Mouse (Mus musculus) CD4-positive helper T cell, adult 2 months (primary cell): Measurements from ENCODE around the gene Sephs2.

Source experiments
- DNase-seq: peaks from one replicate; pipeline ENCODE4 v3.0.0-alpha.2; 2012; ENCODE audit warnings: low read depth, missing footprints, low spot score

The Sephs2 gene

GRCm38 (mm10) chr7:127273925-127274789, at the start of gene Sephs2:
Gene Sephs2 (minus strand): TSS chr7:127274055.
- peak; percentile 96 for DNase-seq

- no peak for DNase-seq
Measured at GRCm38 (mm10) chr7:127322085-127322484, 48.2 kb upstream of the Sephs2 start.

GRCm38 (mm10) chr7:127321106-127321505, 47.3 kb upstream of the Sephs2 start:
- DNase-seq = no peak

GRCm38 (mm10) chr7:127313912-127314311, 40.1 kb upstream of the Sephs2 start:
- DNase-seq = no peak

GRCm38 (mm10) chr7:127309951-127310350, 36.1 kb upstream of the Sephs2 start:
- DNase-seq = no peak

GRCm38 (mm10) chr7:127308887-127309286, 35.0 kb upstream of the Sephs2 start:
- DNase-seq = peak; percentile 63

- DNase-seq = no peak
Measured at GRCm38 (mm10) chr7:127308431-127308830, 34.6 kb upstream of the Sephs2 start.

GRCm38 (mm10) chr7:127297586-127298193, 23.8 kb upstream of the Sephs2 start:
- peak; percentile 42 for DNase-seq

GRCm38 (mm10) chr7:127296786-127297555, 23.1 kb upstream of the Sephs2 start:
- peak; percentile 47 for DNase-seq

- DNase-seq = peak; percentile 90
Measured at GRCm38 (mm10) chr7:127296098-127296497, 22.2 kb upstream of the Sephs2 start, which contains the start of gene Itgal. Gene Itgal (plus strand): TSS chr7:127296260.

GRCm38 (mm10) chr7:127290142-127290541, 16.3 kb upstream of the Sephs2 start:
- no peak for DNase-seq

GRCm38 (mm10) chr7:127289306-127289705, 15.5 kb upstream of the Sephs2 start:
- peak; percentile 61 for DNase-seq

GRCm38 (mm10) chr7:127287940-127288339, 14.1 kb upstream of the Sephs2 start:
- DNase-seq = peak; percentile 87

- DNase-seq = peak; percentile 93
Measured at GRCm38 (mm10) chr7:127285154-127285553, 11.3 kb upstream of the Sephs2 start.

GRCm38 (mm10) chr7:127282190-127282589, 8.3 kb upstream of the Sephs2 start:
- no peak for DNase-seq

- peak; percentile 62 for DNase-seq
Measured at GRCm38 (mm10) chr7:127281114-127281513, 7.3 kb upstream of the Sephs2 start.

GRCm38 (mm10) chr7:127280092-127280491, 6.2 kb upstream of the Sephs2 start:
- DNase-seq = no peak

GRCm38 (mm10) chr7:127278311-127278710, 4.5 kb upstream of the Sephs2 start:
- peak; percentile 82 for DNase-seq

- no peak for DNase-seq
Measured at GRCm38 (mm10) chr7:127276519-127276961, 2.7 kb upstream of the Sephs2 start.

- DNase-seq = peak; percentile 34
Measured at GRCm38 (mm10) chr7:127273118-127273923, 534 bp downstream of the Sephs2 start.

GRCm38 (mm10) chr7:127272566-127272965, 1.3 kb downstream of the Sephs2 start:
- no peak for DNase-seq
